Mouse (Mus musculus): ENCODE results near the gene Rnf13.
A peak's percentile ranks its signal among the peaks of the same experiment; 100 is the strongest.

Gene Rnf13

GRCm38 (mm10) chr3:57845786-57846661 lies 110.2 kb downstream of the Rnf13 start:
- peak; percentile 55 to 63 for DNase-seq (ENCODE audit: low spot score in 2 of 2)

GRCm38 (mm10) chr3:57846662-57846911 lies 110.7 kb downstream of the Rnf13 start:
- DNase-seq (ENCODE audit: low spot score in 2 of 2), result no peak

GRCm38 (mm10) chr3:57846912-57847759 lies 111.3 kb downstream of the Rnf13 start:
- peak; percentile 53 to 62 for DNase-seq (ENCODE audit: low spot score in 2 of 2)

- peak; percentile 72 to 75 for DNase-seq (ENCODE audit: low spot score in 2 of 2)
These were observed 111.9 kb downstream of the Rnf13 start, which contains the start of gene Pfn2 for GRCm38 (mm10) chr3:57847760-57848185. Pfn2 (minus strand) TSS chr3:57848079.

- peak in 1 of 2 experiments; percentile 45 for DNase-seq (ENCODE audit: low spot score in 2 of 2)
These were observed 147.1 kb downstream of the Rnf13 start for GRCm38 (mm10) chr3:57882945-57883344.

Data from right cerebral cortex, adult 2 months (tissue).